Mouse (Mus musculus): ENCODE data around the gene Gm20605. TPM values are rescaled to one million over a fixed set of nuclear protein-coding genes. Genes with fewer than 3 reads are reported as not detected.

Gm20605 gene
- 10.2 and 10.7 TPM in 2 replicates for polyA plus RNA-seq (2012; rRNA removed)

DNA sequence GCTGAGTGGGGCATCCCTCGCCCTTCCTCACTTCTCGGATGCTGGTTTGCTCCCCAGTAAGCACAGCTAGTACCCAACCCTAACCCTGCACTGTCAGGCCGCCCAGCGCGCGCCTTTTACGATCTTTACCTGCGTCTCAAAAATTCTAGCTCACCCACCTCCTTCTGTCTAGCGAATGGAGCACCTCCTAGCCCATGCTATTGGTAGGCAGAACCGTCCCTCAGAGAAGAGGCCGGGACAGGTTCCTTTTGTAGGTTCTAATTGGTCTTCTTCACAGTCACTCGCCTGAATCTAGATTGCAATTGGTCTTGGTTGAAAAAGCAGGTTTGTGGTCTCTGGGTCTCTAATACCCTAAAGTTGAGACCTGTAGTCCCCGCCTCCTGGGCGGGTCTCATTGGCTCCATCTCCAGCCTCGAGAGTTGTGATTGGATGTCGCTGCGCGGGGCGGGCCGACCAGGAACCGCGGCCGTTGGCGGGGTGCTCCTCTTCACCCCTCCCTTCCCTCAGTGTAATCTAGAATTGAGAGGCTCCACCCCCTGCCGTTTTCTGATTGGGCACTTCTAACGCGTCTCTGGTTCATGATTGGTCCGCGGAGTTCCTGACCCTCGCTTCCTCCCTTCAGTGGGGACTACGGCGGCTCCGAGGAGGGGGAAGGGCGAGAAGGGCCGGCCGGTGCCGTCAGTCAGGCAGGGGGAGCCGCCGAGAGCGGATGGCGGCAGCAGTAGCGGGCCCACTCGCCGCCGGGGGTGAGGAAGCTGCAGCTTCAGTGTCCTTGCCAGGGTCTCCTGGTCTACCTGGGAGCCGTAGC, at the start of gene Gm20605, which contains the start of the genes Fbxo24 and Lrch4:
Gm20605 (plus strand) TSS at position 678 of the 808 bp plus-strand sequence.
Fbxo24 (minus strand) TSS at position 505 of the 808 bp plus-strand sequence.
Lrch4 (plus strand) TSS at position 624 of the 808 bp plus-strand sequence.

DNA sequence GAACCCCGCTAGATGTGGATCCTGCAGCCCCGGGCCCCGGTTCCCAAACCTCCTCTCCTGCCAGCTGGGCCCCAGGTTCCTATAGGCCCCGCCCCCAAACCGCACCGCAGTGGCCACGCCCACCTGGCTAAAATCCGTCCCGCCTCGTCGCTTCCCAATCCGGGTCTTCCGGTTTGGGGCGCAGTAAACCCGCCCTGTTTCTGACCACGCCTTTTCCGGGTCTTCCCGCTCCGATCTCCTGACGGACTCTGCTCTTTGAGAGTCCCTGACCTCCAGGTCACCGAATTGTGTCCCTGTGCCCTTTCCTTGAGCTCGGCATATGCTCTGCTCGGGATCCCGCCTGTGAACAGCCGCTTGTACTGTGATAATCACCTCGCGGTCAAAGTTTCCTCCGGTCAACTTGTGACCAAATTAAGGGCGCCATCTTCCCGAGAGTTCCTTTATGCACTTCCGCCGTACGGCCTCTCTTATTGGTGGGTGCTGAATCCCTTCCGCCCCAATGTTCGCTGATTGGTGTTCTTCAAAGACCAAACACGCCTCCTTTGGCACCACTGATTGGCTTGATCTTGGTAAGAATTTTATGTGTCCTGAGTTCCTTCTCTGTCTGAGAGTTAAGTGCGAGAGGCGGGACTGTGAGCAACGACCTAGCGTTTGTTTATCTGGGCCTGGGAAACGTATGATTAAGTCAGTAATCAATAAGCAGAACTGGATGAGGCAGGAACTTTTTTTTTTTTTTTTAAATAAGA, 28.2 kb upstream of the Gm20605 start, which contains the start of gene Mospd3:
Mospd3 (minus strand) TSS at position 440 of the 746 bp plus-strand sequence.

DNA sequence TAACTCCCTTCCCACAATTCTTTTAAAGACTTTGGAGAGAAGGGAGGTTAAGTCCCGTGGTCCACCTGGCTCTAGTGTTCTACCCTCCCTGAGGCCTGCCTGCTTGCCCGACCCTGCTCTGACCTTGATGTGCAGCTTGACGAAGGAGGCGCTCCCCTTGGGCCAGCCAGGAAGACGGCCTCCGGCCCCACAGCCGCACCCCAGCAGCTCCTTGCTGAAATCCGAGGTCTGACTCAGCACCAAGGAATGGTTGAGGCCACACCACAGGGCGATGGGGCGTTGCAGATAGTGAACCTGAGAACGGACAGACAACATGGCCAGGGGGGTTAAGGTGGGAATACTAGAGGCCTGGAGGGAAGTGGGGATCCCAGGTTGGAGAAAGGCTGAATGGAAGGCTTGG, 15.4 kb upstream of the Gm20605 start, which contains the start of gene Pcolce:
Pcolce (minus strand) TSS at position 235 of the 400 bp plus-strand sequence.

DNA sequence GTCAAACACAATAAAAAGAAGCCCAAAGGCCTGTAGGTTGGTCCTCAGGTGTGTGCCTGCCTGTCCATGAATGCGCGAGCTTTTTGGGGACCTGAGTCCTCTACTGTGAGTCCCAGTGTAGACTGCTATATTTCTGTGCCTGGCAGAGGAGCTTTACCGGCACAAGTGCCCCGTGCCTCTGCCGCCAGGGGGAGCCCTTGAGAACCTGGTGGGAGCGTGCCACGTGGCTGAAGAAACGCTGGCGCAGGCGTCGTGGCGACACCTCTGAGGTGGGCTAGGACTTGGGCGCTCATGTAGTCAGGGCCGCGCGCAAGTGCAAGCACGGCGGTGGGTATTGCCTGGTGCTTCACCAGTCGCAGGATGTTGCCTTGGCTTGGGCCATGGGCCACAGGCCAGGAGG, 12.1 kb downstream of the Gm20605 start, which contains the start of gene Sap25:
Sap25 (plus strand) TSS at position 281 of the 400 bp plus-strand sequence.

DNA sequence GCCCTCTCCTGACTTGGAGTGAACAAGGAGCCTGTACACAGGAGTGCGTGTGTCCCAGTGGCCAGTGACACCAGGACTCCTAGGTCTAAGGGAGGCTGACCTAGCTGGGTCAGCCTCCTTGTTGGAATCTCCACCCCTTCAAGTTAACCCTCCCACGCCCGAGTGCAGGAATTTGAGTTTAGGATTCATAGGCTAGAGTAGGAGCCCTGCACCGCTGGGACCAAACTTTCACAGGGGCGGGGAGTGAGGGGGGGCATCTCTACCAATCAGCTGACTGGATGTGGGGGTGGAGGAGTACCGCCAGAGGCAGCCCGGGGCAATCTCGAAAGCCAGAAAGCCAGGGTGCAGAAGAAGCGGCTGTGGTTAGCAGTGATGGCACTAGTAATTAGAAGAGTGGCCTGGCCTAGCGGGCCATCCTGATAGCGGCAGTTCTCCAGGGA, 16.7 kb downstream of the Gm20605 start, which contains the start of gene Irs3:
Irs3 (minus strand) TSS at position 63 of the 440 bp plus-strand sequence.

DNA sequence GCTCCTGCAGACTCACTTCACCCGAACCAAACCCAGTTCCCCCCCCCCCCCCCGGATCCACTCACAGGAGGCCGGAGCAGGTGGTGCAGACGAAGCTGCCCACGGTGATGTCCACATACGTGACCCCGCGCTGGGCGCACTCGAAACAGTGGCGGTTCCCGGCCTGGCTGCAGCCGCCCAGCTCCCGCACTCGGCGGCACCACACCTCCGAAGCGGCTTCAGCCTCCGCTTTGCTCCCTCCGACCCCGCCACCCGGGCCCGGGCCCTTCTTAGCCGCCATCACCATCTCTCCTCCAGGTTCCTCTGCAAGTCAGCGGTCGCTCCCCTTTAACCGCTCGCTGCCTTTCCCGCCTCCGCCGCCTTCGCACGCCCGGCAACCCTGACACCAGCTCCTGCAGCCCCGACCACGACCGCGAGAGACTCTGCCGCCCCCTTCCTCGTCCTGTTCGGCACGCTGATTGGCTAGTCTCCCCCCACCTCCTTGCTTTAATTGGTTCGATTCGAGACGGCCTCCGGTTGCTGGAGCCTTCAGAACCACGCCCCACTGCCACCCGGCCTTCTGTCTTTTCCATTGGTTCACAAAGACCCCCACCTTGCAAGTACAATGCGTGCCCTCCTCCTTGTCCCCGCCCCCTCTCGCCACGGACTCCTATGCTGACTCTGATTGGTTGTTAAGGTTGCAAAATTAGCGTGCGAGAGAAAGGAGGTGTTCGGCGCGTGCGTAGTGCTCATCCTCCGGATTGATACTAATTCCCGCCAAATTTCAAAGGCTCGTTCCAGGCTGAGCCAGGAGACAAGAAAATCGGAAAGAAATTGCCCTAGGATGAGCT, 55.5 kb downstream of the Gm20605 start, which contains the start of gene Agfg2:
Agfg2 (minus strand) TSS at position 433 of the 830 bp plus-strand sequence.

Other genes with a start within 250 kb of the Gm20605 start
- 0.45 and 0.57 TPM in 2 replicates for gene Zan, start 152.1 kb upstream of the Gm20605 start, polyA plus RNA-seq (2012; rRNA removed)
- gene Pop7, start 126.7 kb upstream of the Gm20605 start, polyA plus RNA-seq (2012; rRNA removed): 70.9 and 72.2 TPM in 2 replicates
- gene Gigyf1, start 110.6 kb upstream of the Gm20605 start, polyA plus RNA-seq (2012; rRNA removed): 50.1 and 51.6 TPM in 2 replicates
- gene Epo, start 95.9 kb upstream of the Gm20605 start, polyA plus RNA-seq (2012; rRNA removed): not detected in 2 replicates
- gene Gnb2, start 95.7 kb upstream of the Gm20605 start, polyA plus RNA-seq (2012; rRNA removed): 906 and 968 TPM in 2 replicates
- 310 and 353 TPM in 2 replicates for gene Actl6b, start 75.7 kb upstream of the Gm20605 start, polyA plus RNA-seq (2012; rRNA removed)
- gene Tfr2, start 59.3 kb upstream of the Gm20605 start, polyA plus RNA-seq (2012; rRNA removed): 13.6 and 15.5 TPM in 2 replicates
- gene Mospd3, start 28.1 kb upstream of the Gm20605 start, polyA plus RNA-seq (2012; rRNA removed): 70.8 and 83.0 TPM in 2 replicates
- gene Pcolce, start 15.4 kb upstream of the Gm20605 start, polyA plus RNA-seq (2012; rRNA removed): 16.1 and 32.8 TPM in 2 replicates
- gene Fbxo24, start 173 bp upstream of the Gm20605 start, polyA plus RNA-seq (2012; rRNA removed): 0.16 and 0.23 TPM in 2 replicates
- 9.6 and 11.4 TPM in 2 replicates for gene Lrch4, start 54 bp upstream of the Gm20605 start, polyA plus RNA-seq (2012; rRNA removed)
- 17.5 and 20.8 TPM in 2 replicates for gene Sap25, start 12.2 kb downstream of the Gm20605 start, polyA plus RNA-seq (2012; rRNA removed)
- gene Irs3, start 16.5 kb downstream of the Gm20605 start, polyA plus RNA-seq (2012; rRNA removed): 0.11 and 0.12 TPM in 2 replicates
- 21.1 and 22.9 TPM in 2 replicates for gene Agfg2, start 55.6 kb downstream of the Gm20605 start, polyA plus RNA-seq (2012; rRNA removed)
- 180 and 212 TPM in 2 replicates for gene Nyap1, start 112.4 kb downstream of the Gm20605 start, polyA plus RNA-seq (2012; rRNA removed)
- gene Tsc22d4, start 116.6 kb downstream of the Gm20605 start, polyA plus RNA-seq (2012; rRNA removed): 68.3 and 79.4 TPM in 2 replicates
- gene Ppp1r35, start 149.7 kb downstream of the Gm20605 start, polyA plus RNA-seq (2012; rRNA removed): 46.6 and 55.4 TPM in 2 replicates
- gene Mepce, start 158.5 kb downstream of the Gm20605 start, polyA plus RNA-seq (2012; rRNA removed): 30.1 and 30.3 TPM in 2 replicates
- gene Zcwpw1, start 158.6 kb downstream of the Gm20605 start, polyA plus RNA-seq (2012; rRNA removed): 9.8 and 11.7 TPM in 2 replicates
- 0.25 and 0.45 TPM in 2 replicates for gene Pilra, start 207.1 kb downstream of the Gm20605 start, polyA plus RNA-seq (2012; rRNA removed)
- gene Pilrb1, start 228.9 kb downstream of the Gm20605 start, polyA plus RNA-seq (2012; rRNA removed): 0.04 TPM in 1 of 2 replicates, not detected in the other
- 0.05 TPM in 1 of 2 replicates, not detected in the other for gene Pilrb2, start 242.6 kb downstream of the Gm20605 start, polyA plus RNA-seq (2012; rRNA removed)

All from central nervous system, embryonic 18 days (tissue).